Mouse (Mus musculus): ENCODE data around the gene Preb. TPM values are rescaled to one million over a fixed set of nuclear protein-coding genes. Genes with fewer than 3 reads are reported as not detected.

Gene Preb
- polyA plus RNA-seq, 1 experiment: 78.2 TPM

DNA sequence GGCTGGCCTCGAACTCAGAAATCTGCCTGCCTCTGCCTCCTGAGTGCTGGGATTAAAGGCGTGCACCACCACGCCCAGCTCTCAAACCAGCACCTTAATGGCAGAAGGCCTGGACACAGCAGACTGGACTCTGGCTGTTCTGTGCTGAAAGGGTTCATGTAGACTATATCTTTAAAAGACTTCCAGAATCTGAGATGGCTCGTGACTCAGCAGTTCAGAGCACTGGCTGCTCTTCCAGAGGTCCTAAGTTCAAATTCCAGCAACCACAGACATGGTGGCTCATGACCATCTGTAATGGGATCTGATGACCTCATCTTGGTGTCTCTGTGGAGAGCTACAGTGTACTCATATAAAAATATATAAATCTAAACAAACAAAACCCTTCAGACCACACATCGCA lies 58.3 kb downstream of the Preb start:
- no peak for TF ChIP-seq GATA1 (IDR thresholded peaks at IDR 0.05; ENCODE audit: low read length)

Other genes starting within 250 kb of the Preb start
- not detected in 2 replicates for gene Dpysl5, start 248.8 kb downstream of the Preb start, polyA plus RNA-seq (2012)
- not detected in 2 replicates for gene Mapre3, start 145.7 kb downstream of the Preb start, polyA plus RNA-seq (2012)
- gene Tmem214, start 92.3 kb downstream of the Preb start, polyA plus RNA-seq (2012): 28.5 and 36.1 TPM in 2 replicates
- 34.9 and 40.4 TPM in 2 replicates for gene Agbl5, start 71.7 kb downstream of the Preb start, polyA plus RNA-seq (2012)
- 72.2 and 79.8 TPM in 2 replicates for gene Ost4, start 52.6 kb downstream of the Preb start, polyA plus RNA-seq (2012)
- 1.3 and 1.7 TPM in 2 replicates for gene Emilin1, start 47.0 kb downstream of the Preb start, polyA plus RNA-seq (2012)
- 38.7 and 67.1 TPM in 2 replicates for gene Khk, start 38.9 kb downstream of the Preb start, polyA plus RNA-seq (2012)
- gene Cgref1, start 14.8 kb downstream of the Preb start, polyA plus RNA-seq (2012): not detected in 2 replicates
- gene Tcf23, start 8.3 kb upstream of the Preb start, polyA plus RNA-seq (2012): not detected in 2 replicates
- 15.6 and 22.3 TPM in 2 replicates for gene Atraid, start 88.0 kb upstream of the Preb start, polyA plus RNA-seq (2012)
- gene Slc5a6, start 88.6 kb upstream of the Preb start, polyA plus RNA-seq (2012): 5.7 and 15.3 TPM in 2 replicates
- gene Cad, start 94.4 kb upstream of the Preb start, polyA plus RNA-seq (2012): 640 and 661 TPM in 2 replicates
- gene Dnajc5g, start 145.9 kb upstream of the Preb start, polyA plus RNA-seq (2012): not detected in 2 replicates
- gene Slc30a3, start 147.9 kb upstream of the Preb start, polyA plus RNA-seq (2012): not detected in 2 replicates
- not detected in 2 replicates for gene Trim54, start 156.4 kb upstream of the Preb start, polyA plus RNA-seq (2012)
- gene Ucn, start 178.5 kb upstream of the Preb start, polyA plus RNA-seq (2012): not detected in 2 replicates
- 25.8 and 30.0 TPM in 2 replicates for gene Mpv17, start 193.9 kb upstream of the Preb start, polyA plus RNA-seq (2012)
- gene Gm29609, start 219.6 kb upstream of the Preb start, polyA plus RNA-seq (2012): 0.95 and 12.6 TPM in 2 replicates
- gene Gtf3c2, start 219.8 kb upstream of the Preb start, polyA plus RNA-seq (2012): 68.0 and 86.7 TPM in 2 replicates
- gene Snx17, start 232.9 kb upstream of the Preb start, polyA plus RNA-seq (2012): 48.5 and 68.0 TPM in 2 replicates
- gene Eif2b4, start 233.1 kb upstream of the Preb start, polyA plus RNA-seq (2012): 235 and 311 TPM in 2 replicates
- gene Zfp513, start 241.9 kb upstream of the Preb start, polyA plus RNA-seq (2012): 24.4 and 32.0 TPM in 2 replicates